Mouse (Mus musculus) bone marrow macrophage, adult 2 months (primary cell): Measurements from ENCODE around the gene Itgam.

Source experiments
- CTCF ChIP-seq: IDR thresholded peaks from 2 replicates; pipeline ENCODE4 v1.5.1; 2012; ENCODE audit warnings: low read depth, mild to moderate bottlenecking, low read length, moderate library complexity
- POLR2A ChIP-seq: IDR thresholded peaks from 2 replicates; pipeline ENCODE4 v1.6.1; 2012; ENCODE audit warnings: mild to moderate bottlenecking, low read depth, low read length, borderline replicate concordance

DNA sequence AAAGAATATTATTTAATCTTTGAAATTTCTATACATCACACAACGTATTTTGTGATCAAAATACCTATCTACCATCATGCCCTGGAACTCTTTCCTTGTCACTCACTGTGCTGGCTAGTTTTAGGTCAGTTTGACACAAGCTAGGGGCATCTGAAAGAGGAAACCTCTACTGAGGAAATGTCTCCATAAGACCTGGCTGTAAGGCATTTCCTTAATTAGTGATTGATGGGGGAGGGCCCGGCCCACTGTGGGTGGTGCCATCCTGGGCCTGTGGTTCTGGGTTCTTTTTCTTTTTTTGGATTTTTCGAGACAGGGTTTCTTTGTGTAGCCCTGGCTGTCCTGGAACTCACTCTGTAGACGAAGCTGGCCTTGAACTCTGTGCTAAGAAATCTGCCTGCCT lies 3.3 kb upstream of the Itgam start:
- no peak for TF ChIP-seq CTCF
- TF ChIP-seq POLR2A, result no peak
